Mouse (Mus musculus) ES-E14 (cell line): Measurements from ENCODE around the gene Crat.

Source experiments
- MAFK ChIP-seq: IDR thresholded peaks from 2 replicates; pipeline ENCODE4 v1.6.1; 2014; ENCODE audit warnings: mild to moderate bottlenecking, low read depth, low read length, inconsistent platforms; ENCODE audit not compliant: insufficient read depth
- ZC3H11A ChIP-seq: IDR thresholded peaks from 2 replicates; pipeline ENCODE4 v1.6.1; 2012; ENCODE audit warnings: low read depth, mild to moderate bottlenecking, inconsistent platforms, low read length, borderline replicate concordance

GRCm38 (mm10) chr2:30372726-30373125 is 42.9 kb downstream of the Crat start:
- TF ChIP-seq MAFK: no peak
- no peak for TF ChIP-seq ZC3H11A
